Mouse (Mus musculus) ES-E14 (cell line): ENCODE data around the gene Gtf3c1.

Experiments used
- CHD2 ChIP-seq: IDR thresholded peaks from 2 replicates; pipeline ENCODE4 v1.6.1; 2014; ENCODE audit warnings: mild to moderate bottlenecking, low read depth, low read length, inconsistent platforms
- ZC3H11A ChIP-seq: IDR thresholded peaks from 2 replicates; pipeline ENCODE4 v1.6.1; 2012; ENCODE audit warnings: low read depth, mild to moderate bottlenecking, inconsistent platforms, low read length, borderline replicate concordance
- ZNF384 ChIP-seq: IDR thresholded peaks from 2 replicates; pipeline ENCODE4 v1.6.1; 2012; ENCODE audit warnings: low read depth, low read length, inconsistent platforms

DNA sequence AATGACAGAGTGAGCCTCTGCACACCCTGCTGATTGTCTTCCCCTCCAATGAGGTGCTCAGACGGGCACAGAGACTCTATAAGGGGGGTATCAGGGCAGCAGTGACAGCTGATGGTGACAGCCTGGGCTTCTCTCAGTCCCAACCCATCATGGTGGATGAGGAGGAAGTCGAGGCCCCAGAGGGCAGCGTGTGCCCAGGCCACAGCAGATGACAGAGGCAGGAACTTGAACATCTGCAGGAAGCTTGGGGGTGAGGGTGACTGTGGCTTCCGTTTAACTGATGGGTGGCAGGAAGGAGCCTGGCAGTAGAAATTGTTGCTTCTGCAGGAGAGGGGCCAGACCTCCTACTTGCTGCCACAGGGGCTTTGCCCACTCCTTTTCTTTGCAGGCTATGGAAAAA lies 77.3 kb downstream of the Gtf3c1 start:
- no peak for TF ChIP-seq ZNF384
- TF ChIP-seq ZC3H11A, result no peak
- no peak for TF ChIP-seq CHD2
